Mouse (Mus musculus): Measurements from ENCODE around the gene Tbc1d4.

- TF ChIP-seq CTCF (IDR thresholded peaks at IDR 0.05; ENCODE audit: borderline replicate concordance, extremely low read depth, insufficient read depth, insufficient read length) (no peak), POLR2A (IDR thresholded peaks at IDR 0.05; ENCODE audit: borderline replicate concordance, extremely low read depth, insufficient read depth, insufficient read length, poor library complexity, severe bottlenecking) (no peak)
These were observed 141.5 kb downstream of the Tbc1d4 start for GRCm38 (mm10) chr14:101467532-101467931.

Measured in brain, embryonic 14.5 days (tissue).